Mouse (Mus musculus) lung, postnatal 4 days (tissue): ENCODE data around the gene Ttc23.
A peak's percentile ranks its signal among the peaks of the same experiment; 100 is the strongest.

Experiments
- DNase-seq, 2 experiments: peaks; one replicate each; pipeline ENCODE4 v3.0.0; 2021

Gene Ttc23

DNA sequence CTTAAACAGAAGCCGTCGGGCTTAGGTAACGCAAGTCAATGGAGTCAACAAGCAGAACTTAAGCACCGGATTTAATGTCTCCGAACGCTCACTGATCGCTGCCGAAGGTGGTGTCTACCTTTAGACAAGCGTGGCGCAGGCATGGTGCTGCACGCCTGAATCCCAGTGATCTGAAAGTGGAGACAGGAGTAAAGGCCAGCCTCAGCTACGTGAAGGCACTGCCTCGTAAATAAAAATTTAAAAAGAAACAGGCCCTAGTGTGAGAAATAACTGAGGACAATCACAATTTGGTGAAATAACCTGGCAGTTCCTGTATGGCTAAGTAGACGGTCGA, 1.6 kb upstream of the Ttc23 start:
- no peak for DNase-seq

DNA sequence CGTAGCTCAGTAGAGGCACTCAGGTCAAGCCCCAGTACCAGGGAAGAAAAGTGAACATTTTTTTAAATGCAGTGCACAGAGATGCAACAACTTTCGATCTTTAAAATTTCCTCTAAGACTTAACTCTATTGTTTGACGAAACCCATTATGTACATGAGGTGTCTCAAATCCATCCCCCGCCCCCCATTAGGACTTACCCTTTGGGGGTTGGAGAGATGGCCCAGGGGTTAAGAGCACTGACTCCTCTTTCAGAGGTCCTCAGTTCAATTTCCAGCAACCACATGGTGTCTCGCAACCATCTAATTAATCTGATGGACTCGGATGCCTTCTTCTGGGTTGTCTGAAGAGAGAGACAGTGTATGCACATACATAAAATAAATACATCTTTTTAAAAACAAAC, 1.1 kb upstream of the Ttc23 start:
- no peak for DNase-seq

DNA sequence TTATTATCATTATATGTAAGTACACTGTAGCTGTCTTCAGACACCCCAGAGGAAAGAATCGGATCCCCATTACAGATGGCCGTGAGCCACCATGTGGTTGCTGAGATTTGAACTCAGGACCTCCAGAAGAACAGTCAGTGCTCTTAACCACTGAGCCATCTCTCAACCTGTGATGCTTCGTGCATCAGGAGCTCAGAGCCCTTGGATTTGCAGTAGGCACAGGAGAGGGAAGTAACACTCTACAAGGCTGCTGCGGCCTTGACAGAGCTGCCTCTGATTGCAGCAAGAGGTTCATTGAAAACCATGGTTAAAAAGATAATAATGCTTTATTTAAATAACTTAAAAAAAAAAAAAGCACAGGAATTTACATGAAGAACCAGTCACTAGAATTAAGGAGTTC, 1.2 kb downstream of the Ttc23 start:
- no peak for DNase-seq

DNA sequence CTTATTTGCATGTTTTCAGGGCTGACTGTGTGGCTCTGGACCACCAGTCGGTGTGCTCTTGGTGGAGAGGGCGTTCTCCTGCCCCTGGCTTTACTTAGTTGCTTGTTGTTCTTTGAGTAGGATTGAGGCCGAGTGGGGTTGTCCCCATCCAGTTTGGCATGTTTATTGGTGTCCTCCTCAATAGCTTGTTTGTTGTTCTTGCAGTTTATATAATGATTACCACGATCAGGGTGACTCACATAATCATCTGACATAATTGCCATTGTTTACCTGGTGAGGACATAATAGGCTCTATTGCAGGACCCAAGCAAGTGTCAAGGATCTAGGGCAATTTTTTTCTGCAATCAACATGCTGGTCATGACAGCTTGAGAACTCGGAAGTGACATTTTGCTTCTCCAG, 5.0 kb downstream of the Ttc23 start:
- no peak for DNase-seq

DNA sequence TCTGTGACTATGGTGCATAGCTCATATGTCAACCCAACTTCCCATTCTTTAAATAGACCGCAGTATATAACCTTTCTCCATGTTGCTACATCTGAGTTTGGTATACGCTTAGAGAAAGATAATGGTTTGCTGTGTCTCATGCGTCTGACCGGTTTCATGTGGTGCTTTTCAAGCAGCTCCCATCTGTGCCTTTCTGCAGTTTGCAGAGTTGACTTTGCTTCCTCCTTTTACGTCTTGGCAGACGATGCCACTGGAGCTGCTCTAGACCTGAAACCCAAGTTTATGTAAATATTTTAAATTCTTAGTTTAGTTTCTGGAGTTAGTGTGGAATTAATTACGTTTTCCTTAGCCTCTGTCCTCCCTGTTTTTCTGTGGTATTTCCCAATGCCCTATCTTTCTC, 7.5 kb downstream of the Ttc23 start:
- DNase-seq = no peak

DNA sequence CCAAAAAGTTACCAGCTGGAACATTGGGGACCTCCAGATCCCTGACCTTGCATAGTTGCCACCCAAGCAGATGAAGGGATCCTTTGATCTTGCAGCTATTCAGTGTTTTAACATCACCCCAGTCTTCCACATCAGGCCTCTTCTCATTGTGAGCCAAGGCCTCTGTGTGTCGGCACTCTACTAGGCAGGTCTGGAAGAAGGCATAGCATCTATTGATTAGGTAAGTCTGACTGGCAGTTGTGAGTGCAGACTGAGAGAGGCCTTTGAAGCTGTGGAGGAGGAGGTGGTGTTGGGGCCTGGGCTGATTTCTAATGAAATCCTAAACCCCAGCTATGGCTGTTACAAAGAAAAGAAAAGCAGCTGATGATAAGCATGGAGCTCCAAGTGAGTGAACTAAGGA, 8.0 kb downstream of the Ttc23 start:
- no peak for DNase-seq

DNA sequence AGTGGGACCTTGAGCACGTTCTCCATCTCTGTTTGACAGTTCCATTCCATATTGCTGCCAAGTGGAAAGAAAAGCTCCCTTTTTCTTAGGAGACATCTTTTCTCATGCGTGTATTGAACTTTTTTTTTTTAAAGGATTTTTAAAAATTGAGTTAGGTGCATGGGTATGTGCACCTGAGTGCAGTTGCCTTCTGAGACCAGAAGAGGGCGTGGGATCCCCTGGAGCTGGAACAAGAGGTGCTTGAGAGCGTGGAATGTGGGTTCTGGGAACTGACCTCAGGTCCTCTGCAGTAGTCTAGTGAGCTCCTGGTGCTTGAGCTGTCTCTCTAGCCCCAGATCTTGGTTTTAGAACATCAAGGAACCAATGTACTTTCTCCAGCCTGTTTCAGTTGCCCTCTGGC, 10.9 kb downstream of the Ttc23 start:
- no peak for DNase-seq

DNA sequence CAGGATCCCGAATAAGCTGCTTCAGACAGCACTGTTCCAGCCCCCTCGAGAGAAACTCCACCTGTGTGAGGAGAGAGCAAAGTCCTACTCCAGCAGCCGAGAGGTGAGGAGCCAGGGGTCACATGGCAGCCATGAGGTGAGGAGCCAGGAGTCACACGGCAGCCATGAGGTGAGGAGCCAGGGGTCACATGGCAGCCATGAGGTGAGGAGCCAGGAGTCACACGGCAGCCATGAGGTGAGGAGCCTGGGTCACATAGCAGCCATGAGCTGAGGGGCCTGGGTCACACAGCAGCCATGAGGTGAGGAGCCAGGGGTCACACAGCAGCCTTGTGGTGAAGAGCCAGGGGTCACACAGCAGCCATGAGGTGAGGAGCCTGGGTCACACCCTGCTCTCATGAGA, 15.2 kb downstream of the Ttc23 start:
- DNase-seq = no peak

DNA sequence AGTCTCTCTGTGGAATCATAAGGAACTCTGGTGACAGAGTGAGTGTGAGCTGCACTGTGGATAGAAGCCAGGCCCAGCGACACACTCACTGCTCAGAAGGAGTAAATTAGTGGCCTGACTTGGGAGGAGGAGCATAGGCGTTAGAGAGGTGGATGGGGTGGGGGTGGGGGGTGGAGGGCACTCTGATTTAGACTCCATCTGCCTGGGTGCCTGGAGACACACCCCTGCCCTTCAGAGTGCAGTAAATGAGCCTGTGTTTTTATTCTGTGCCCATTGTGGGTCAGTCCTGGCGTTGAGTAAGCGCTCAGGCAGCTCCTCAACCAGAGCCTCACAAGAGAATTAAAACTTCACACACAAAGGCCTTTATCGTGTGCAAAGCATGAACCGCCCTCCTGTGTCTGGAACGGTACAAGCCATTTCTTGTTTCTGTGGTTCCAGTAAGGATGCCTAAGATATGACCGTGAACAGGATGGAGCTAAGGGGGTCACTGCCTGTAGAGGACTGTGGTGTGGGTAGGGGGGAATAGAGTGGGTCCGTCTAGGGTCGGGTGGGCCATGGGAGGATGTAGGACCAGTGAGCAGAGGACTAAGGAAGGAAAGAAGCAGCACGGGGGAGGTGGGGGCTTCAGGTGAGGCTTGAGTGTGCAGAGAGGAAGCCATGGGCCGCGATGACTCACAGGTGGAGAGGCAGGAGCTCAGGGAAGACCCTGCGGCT, 16.9 kb downstream of the Ttc23 start:
- DNase-seq = no peak

DNA sequence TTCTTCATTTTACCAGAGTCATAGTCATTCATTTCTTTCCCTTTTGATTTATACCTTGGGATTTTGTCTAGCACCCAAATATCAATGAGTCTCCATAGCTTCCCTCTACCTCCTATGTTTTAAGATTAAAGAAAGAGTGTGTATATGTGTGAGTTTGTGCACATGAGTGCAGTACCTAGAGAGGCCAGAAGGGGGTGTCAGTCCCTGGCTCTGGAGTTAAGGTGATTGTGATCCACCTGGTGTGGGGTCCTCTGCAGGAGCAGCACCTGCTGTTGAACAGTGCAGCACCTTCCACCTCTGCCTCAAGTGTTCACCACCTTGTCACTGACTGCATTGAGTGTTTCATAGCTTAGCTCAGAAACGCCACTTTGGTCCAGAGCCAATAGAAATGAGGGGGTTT, 23.8 kb downstream of the Ttc23 start:
- DNase-seq = no peak

DNA sequence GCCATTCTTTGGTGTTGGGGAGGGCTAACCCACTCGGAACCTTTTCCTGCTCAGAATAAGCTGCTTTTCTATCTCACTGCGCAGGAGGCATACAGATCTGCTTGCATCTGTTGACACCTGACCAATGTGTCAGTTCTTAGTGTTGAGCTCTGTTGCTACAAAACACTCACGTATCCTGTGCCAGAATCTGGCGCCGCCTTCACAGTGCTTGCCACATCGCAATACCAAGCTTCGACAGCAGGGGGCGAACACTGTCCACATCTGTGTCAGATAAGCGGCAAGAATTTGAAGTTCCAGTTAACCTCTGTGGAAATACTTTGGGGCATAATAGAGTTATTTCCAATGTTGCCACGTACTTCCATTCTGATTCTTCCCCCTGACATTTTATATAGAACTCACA, 25.4 kb downstream of the Ttc23 start:
- peak; percentile 90 to 94 for DNase-seq

DNA sequence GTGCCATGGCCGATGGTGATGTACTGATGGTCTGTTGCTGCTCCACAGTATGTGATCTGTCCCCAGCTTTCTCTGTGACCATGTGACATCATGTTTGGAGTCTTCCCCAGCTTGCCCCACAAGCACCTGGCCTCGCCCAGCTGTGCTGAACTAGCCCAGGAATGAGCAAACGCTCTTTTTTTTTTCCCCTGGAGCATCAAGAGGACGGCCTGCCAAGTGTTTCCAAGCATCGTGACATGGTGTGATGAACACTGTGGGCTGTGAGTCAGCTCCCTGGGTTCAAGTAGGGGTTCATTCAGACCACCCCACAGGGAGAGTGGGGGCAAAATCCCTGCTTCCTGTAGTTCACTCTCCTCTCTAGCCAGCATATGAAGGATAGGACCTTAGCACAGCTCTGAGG, 26.4 kb downstream of the Ttc23 start:
- DNase-seq = no peak

DNA sequence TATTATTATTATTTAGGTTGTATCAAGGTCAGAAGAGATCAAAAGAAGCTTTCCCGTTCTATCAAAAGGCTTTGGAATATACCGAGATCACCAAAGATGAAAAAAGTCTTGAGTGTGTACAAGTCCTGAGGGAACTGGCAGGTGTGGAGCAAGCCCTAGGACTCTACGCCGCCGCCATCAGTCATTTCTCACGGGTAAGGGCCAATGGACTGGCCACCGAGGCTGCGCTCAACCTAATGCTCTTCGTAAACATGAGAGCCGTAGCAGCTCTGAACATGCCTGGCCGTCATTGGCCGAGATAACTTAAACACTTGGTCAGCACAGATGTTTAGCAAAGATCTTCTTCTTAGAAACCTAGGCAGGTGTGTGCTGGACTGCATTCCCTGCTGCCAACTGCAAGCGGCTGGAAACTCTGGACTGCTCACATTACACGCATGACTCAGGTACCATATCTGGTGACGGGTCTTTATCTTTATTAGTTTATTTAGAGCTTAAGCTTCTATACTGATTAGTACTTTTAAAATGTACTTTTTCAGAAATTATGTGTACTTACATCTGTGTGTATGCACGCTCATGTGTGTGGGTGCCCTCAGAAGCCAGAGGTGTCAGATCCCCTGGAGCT, 31.8 kb downstream of the Ttc23 start:
- no peak for DNase-seq

DNA sequence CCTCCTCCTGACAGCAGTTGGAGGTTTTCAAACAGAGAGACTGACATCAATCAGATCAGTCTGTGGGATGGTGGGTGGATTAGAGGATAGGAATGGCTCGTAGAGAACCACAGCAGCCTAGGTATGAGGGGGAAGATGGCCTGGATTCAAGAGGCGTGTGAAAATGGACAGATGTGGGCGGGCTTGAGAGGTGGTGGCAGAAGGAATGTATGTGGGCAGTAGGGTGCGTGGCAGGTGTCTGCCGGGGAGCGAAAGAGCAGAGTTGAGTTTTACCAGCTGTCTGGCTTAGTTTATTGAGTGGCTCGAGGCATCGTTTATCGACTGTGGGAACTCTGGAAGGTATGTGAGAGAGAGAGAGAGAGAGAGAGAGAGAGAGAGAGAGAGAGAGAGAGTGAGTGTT, 33.9 kb downstream of the Ttc23 start:
- DNase-seq = no peak

DNA sequence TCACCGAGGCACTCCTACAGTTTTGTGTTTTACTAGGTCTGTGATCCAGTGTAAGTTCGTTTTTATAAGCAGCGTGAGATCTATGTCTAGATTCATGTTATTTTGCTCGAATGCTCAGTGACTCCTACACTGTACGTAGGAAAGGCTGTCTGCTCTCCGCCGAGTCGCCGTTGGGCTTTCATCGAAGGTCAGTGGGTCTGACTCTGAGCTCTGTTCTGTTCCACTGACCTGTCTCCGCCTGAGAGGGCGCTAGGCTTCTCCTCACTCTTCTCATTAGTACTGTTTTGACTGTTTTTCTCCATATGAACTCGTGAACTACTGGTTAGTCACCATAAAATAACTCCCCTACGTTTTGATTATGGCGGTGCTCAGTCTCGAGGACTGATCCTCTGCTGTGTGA, 35.8 kb downstream of the Ttc23 start:
- no peak for DNase-seq

DNA sequence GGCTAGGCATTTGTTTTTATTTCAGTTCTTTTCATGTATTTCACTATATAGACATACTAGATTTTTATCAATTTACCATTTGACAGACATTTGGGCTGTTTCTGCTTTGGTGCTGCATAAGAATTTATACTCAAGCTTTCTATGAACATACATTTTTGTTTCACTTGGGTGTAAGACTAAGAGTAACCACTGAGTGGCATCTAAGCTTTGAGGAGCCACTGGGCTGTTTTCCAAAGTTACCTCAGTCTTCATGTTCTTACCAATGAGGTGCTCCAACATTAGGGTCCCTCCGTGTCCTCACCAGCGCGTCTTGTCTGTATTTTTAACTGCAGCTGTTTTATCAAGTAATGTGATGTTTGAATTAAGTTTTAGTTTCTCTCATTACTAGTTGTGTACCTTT, 39.3 kb downstream of the Ttc23 start:
- no peak for DNase-seq

DNA sequence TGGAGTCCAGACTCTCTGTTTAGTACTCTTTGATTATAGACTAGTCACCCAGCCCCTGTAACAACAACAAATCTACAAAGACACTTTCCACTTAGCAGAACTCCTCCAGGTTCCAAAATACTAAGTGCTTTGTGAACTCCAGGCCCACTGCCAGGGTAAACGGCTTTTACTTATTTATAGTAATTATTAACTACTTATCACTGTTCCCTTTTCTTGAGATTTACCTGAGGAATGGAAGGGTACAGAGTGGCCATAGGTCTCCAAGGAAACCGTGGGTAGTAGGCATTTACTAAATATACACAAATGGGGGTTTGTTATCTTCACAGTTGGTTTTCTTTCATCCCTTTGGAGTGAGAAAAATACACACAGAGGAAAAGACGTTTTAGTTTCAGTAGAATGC, 41.1 kb downstream of the Ttc23 start:
- DNase-seq = peak; percentile 27 to 47

DNA sequence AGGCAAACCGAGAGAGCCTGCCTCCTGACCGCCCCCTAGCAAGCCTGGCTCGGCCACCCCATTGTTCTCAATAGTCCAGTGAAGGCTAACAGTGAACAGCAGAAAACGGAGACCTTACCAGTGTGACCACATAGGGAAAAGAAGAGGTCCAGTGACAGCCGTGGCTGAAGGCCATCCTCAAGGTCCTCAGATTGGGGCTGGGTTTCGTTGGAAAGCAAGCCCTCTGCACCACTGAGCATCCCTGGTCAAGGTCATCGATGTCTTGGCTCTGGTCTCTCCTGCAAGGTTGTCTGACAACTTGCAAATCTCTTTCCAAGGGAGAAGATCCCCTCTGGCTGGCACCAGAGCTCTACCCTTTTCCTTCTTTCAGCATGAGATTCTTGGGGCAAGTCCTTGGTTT, 42.6 kb downstream of the Ttc23 start:
- DNase-seq = no peak

DNA sequence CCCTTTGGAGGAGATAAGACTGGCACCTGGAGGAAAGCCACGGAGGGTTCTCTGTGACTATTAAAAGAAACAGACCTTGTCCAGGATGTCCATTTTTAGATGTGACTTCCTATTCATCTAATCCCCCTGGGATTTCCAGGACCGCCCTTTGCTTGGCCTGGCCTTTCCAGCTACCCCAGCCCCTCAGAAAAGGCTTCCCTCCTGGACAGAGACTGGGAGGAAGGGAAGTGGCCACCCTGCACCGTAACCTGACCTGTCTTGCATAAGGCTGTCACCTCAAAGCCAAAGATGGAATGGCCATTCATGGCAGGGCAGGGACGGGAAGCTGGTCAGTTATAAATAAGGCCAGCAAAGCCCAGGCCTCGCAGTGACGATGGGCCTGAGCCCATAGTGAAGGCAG, 43.8 kb downstream of the Ttc23 start:
- DNase-seq = no peak

DNA sequence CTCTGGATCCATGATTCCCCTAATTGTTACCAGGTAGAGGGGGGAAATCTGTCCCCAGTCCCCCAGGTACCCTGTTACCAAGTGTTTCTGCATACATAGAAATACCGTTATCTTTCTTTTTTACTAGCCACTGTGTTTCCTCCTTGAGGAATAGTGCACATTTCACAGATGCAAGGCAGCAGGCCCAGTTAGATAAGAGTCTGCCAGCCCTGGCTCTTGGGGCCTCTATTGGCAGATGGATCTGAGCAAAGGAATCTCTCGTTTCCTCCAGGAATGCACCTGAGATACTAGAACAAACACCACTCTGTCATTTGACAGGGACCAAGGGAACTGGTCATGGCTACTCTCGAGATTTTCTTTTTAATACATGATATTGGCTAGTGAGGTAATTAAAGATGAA, 44.9 kb downstream of the Ttc23 start:
- no peak for DNase-seq

DNA sequence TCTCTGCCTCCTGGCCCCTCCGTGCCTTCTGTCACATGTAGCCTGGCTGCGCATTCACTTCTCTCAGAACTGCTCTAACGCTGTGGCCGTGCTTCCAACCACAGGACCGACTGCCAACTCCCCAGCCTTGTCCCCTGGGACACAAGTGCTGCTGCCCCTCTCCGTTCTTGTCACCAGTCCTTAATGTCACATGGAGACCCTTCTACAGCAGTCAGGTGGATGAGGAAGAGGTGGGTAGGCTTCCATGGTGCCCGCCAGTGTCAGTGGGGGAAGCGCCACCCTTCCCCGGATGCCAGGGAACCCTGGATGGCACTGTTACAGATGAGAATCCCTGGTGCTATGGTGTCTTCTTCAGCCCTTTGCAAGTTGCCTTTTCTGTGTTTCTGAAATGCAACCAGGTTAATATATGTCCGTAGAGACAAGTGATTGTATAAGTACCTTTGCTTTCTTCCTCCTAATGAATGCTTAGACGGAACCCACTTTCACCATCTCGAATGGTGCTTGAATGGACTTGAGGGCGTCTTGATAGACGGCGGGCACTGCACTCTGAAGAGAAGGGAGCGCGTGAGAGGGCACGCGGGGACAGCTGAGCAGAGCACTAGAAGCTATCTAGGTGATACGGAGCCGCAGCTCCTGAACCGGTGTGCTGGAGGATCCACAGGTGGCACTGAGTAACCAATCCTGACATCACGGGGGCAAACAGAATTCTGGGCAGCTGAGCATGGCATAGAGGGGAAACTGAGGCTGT, 45.8 kb downstream of the Ttc23 start:
- peak; percentile 34 to 64 for DNase-seq

DNA sequence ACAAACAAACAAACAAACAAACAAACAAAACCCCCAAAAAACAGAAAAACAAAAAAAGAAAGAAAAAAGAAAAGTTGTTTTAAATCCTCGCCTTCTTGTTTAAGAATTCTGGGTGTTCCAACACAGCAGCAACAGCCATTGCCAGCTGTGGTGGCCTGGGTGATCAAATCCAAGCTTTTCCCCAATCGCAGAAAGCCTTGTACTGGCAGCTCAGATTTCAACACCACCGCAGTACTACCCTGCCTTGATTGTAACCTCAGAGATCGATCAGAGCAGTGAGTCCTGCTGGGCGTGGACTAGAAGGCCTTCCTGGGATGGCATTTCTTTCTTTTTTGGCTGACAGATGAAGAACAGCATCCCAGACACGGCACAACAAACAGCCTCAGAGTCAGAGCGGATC, 48.7 kb downstream of the Ttc23 start:
- DNase-seq = no peak

DNA sequence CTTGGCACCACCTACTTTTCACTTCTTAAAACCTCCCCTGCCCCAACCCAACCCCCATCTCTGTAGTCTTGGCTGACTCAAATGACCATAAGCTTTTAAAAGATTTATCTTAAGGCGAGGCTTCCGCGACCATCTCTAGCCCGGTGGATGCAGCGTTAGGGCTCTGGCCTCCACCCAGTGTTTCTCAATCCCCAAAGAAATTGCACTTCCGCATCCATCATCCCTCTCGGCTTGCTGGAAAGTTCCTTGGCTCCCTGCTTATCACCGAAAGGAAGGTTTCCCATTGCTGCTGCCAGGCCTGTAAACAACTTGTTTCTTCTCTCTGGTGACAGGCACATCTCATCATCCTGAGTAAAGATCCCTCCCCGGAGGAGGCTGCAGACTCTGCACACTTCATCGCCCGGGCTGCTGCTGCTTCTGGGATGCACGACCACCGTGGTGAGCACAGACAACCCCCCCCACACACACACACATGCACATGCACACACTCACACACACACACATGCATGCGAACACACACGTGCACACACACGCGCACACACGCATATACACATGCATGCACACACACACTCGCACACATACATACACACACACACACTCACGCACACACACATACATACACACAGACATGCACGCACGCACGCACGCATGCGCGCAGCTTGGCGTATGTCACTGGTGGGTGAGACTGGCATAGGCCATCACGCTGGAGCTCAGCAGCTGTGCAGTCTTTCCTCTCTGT, 50.9 kb downstream of the Ttc23 start:
- peak; percentile 37 to 69 for DNase-seq

DNA sequence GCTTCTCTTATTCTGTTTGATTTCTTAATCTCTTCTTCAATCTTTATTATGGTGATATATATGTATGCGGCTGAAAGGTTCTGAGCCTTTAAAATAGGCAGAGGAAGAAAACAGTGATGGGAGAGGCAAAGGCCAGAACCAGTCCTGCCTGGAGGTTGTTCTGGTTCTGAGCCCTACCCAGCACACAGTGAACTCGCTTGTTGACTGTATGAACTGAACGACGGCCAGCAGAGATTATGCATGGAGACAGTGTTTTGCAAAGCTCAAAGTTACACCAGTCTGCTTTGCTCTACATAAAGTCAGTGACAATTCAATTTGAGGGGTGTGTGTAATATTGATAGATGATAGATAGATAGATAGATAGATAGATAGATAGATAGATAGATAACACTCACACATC, 52.1 kb downstream of the Ttc23 start:
- no peak for DNase-seq
